Mouse (Mus musculus): ENCODE results near the gene Slc38a1. TPM values are rescaled to one million over a fixed set of nuclear protein-coding genes. Genes with fewer than 3 reads are reported as not detected.

Gene Slc38a1
- polyA plus RNA-seq, 1 experiment = 88.4 TPM

GRCm38 (mm10) chr15:96602043-96602442 lies 40.7 kb downstream of the Slc38a1 start:
- TF ChIP-seq EP300 (IDR thresholded peaks at IDR 0.05; ENCODE audit: insufficient read depth, low read depth, low read length) (no peak), POLR2A (IDR thresholded peaks at IDR 0.05; ENCODE audit: insufficient read depth, low read length) (no peak), CTCF (IDR thresholded peaks at IDR 0.05; ENCODE audit: low read depth, low read length) (no peak)
- Histone ChIP-seq H3K27ac (ENCODE audit: insufficient read depth, low read length) (no peak overlapping the region), H3K27me3 (ENCODE audit: control insufficient read depth, insufficient read depth, low read length, poor library complexity, severe bottlenecking) (no peaks in the 10 kb centered on the region), H3K9me3 (replicated peaks; ENCODE audit: control insufficient read depth, insufficient read depth, low read length, poor library complexity, severe bottlenecking) (no peaks in the 10 kb centered on the region), H3K36me3 (ENCODE audit: control insufficient read depth, insufficient read depth, low read length, poor library complexity, severe bottlenecking) (peaks cover 17% of the 10 kb centered on the region), H3K4me1 (ENCODE audit: control insufficient read depth, insufficient read depth, low read length) (peaks cover 4% of the 10 kb centered on the region), H3K4me3 (ENCODE audit: low read depth, low read length) (no peak overlapping the region), H3K9ac (ENCODE audit: low read depth, poor library complexity, severe bottlenecking) (no peak overlapping the region)

DNA sequence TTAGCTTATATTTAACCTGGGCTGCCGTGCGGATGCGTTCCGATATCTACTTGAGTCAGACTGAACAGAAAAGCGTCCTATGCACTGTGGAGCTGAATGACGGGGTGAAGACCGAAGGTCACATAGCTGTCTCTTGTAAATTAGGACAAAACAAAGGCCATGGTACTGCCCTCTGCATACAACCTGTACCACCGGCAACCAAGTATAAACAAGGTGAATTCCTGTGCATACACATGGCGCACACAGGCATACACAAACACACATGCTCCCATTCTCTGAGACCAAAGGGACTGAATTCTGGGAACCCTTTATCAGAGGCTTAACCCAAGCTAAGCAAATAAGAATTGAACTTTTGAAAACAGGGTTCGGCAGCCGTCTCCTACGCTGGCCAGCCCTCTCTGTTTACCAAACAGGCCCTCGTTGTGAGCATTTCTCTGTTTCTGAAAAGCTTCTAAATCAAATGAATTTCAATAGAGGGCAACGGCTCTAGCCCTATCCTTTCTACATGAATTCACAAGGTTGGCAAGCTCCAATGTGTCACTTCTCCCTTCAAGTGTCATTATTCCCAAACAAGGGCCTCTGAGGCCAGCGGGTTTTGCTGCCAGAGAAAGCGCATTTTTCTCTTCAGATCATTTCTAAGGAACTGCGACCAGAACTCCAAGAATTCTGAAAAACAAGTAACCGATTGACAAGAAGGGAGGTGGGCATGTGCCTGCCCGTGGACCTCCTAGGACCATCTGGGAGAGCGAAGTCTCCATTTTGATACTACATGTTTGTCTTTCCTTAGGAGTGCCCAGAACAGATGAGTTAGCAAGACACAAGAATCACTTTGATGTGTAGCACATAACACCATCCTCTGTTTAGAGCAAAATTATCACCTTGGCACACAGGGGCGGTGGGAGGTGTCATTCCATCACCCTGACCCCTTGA lies 42.6 kb downstream of the Slc38a1 start:
- Histone ChIP-seq H3K9me3 (replicated peaks; ENCODE audit: control insufficient read depth, insufficient read depth, low read length, poor library complexity, severe bottlenecking) (no peaks in the 10 kb centered on the region), H3K27ac (ENCODE audit: insufficient read depth, low read length) (peak overlapping the region; percentile 35; the same call in 1 of the 2 replicates), H3K9ac (ENCODE audit: low read depth, poor library complexity, severe bottlenecking) (no peak overlapping the region), H3K4me1 (ENCODE audit: control insufficient read depth, insufficient read depth, low read length) (peaks cover 5% of the 10 kb centered on the region), H3K4me3 (ENCODE audit: low read depth, low read length) (no peak overlapping the region), H3K27me3 (ENCODE audit: control insufficient read depth, insufficient read depth, low read length, poor library complexity, severe bottlenecking) (no peaks in the 10 kb centered on the region), H3K36me3 (ENCODE audit: control insufficient read depth, insufficient read depth, low read length, poor library complexity, severe bottlenecking) (peaks cover 6% of the 10 kb centered on the region; the same call in 1 of the 2 replicates)
- TF ChIP-seq EP300 (IDR thresholded peaks at IDR 0.05; ENCODE audit: insufficient read depth, low read depth, low read length) (no peak), CTCF (IDR thresholded peaks at IDR 0.05; ENCODE audit: low read depth, low read length) (no peak), POLR2A (IDR thresholded peaks at IDR 0.05; ENCODE audit: insufficient read depth, low read length) (no peak)

GRCm38 (mm10) chr15:96598888-96599578 lies 43.7 kb downstream of the Slc38a1 start:
- H3K36me3 ChIP-seq (ENCODE audit: control insufficient read depth, insufficient read depth, low read length, poor library complexity, severe bottlenecking) = peaks cover 2% of the 10 kb centered on the region; the same call in 1 of the 2 replicates

DNA sequence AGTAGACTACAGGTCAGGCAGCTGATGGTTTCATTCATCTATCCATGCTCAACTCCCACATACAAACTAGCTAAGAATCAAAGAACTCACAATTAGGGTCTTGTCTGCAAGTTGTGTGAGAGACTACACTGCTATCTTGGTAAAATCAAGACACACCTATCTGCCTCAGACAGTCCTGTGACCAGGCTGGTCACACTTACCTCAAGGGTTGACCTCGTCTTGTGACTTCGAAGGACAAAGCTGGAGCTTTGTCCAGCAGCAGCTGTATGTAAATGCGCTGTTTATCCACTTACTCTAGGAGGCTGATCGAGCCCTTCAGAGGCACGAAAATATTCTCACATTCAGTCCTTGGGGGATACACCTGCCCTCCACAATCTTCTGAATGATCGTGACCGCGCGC lies 45.6 kb downstream of the Slc38a1 start:
- no peaks in the 10 kb centered on the region for H3K27me3 ChIP-seq (ENCODE audit: control insufficient read depth, insufficient read depth, low read length, poor library complexity, severe bottlenecking)
- peak overlapping the region; percentile 23 for H3K27ac ChIP-seq (ENCODE audit: insufficient read depth, low read length)
- peaks cover 8% of the 10 kb centered on the region for H3K4me1 ChIP-seq (ENCODE audit: control insufficient read depth, insufficient read depth, low read length)
- TF ChIP-seq EP300 (IDR thresholded peaks at IDR 0.05; ENCODE audit: insufficient read depth, low read depth, low read length) = peak; percentile 92
- TF ChIP-seq CTCF (IDR thresholded peaks at IDR 0.05; ENCODE audit: low read depth, low read length) = no peak
- H3K9ac ChIP-seq (ENCODE audit: low read depth, poor library complexity, severe bottlenecking) = no peak overlapping the region
- no peaks in the 10 kb centered on the region for H3K9me3 ChIP-seq (replicated peaks; ENCODE audit: control insufficient read depth, insufficient read depth, low read length, poor library complexity, severe bottlenecking)
- H3K36me3 ChIP-seq (ENCODE audit: control insufficient read depth, insufficient read depth, low read length, poor library complexity, severe bottlenecking) = peaks cover 4% of the 10 kb centered on the region
- no peak overlapping the region for H3K4me3 ChIP-seq (ENCODE audit: low read depth, low read length)

More at GRCm38 (mm10) chr15:96598888-96599578, 43.7 kb downstream of the Slc38a1 start:
- no peak overlapping the region for H3K9ac ChIP-seq (ENCODE audit: low read depth, poor library complexity, severe bottlenecking)
- H3K27me3 ChIP-seq (ENCODE audit: control insufficient read depth, insufficient read depth, low read length, poor library complexity, severe bottlenecking) = no peaks in the 10 kb centered on the region
- peaks cover 10% of the 10 kb centered on the region for H3K4me1 ChIP-seq (ENCODE audit: control insufficient read depth, insufficient read depth, low read length)
- no peak for TF ChIP-seq POLR2A (IDR thresholded peaks at IDR 0.05; ENCODE audit: insufficient read depth, low read length)
- TF ChIP-seq EP300 (IDR thresholded peaks at IDR 0.05; ENCODE audit: insufficient read depth, low read depth, low read length) = 0 out of 2 replicates have a peak, but pooled peaks have one; percentile 27
- TF ChIP-seq CTCF (IDR thresholded peaks at IDR 0.05; ENCODE audit: low read depth, low read length) = no peak
- no peaks in the 10 kb centered on the region for H3K9me3 ChIP-seq (replicated peaks; ENCODE audit: control insufficient read depth, insufficient read depth, low read length, poor library complexity, severe bottlenecking)
- no peak overlapping the region for H3K4me3 ChIP-seq (ENCODE audit: low read depth, low read length)
- peak overlapping the region; percentile 34; the same call in 1 of the 2 replicates for H3K27ac ChIP-seq (ENCODE audit: insufficient read depth, low read length)

GRCm38 (mm10) chr15:96594316-96594715 lies 48.4 kb downstream of the Slc38a1 start:
- Histone ChIP-seq H3K4me3 (ENCODE audit: low read depth, low read length) (no peak overlapping the region), H3K9me3 (replicated peaks; ENCODE audit: control insufficient read depth, insufficient read depth, low read length, poor library complexity, severe bottlenecking) (no peaks in the 10 kb centered on the region), H3K27ac (ENCODE audit: insufficient read depth, low read length) (peak overlapping the region; percentile 50), H3K9ac (ENCODE audit: low read depth, poor library complexity, severe bottlenecking) (no peak overlapping the region), H3K4me1 (ENCODE audit: control insufficient read depth, insufficient read depth, low read length) (peaks cover 8% of the 10 kb centered on the region), H3K27me3 (ENCODE audit: control insufficient read depth, insufficient read depth, low read length, poor library complexity, severe bottlenecking) (no peaks in the 10 kb centered on the region), H3K36me3 (ENCODE audit: control insufficient read depth, insufficient read depth, low read length, poor library complexity, severe bottlenecking) (peaks cover 10% of the 10 kb centered on the region)
- no peak for TF ChIP-seq EP300 (IDR thresholded peaks at IDR 0.05; ENCODE audit: insufficient read depth, low read depth, low read length)
- no peak for TF ChIP-seq POLR2A (IDR thresholded peaks at IDR 0.05; ENCODE audit: insufficient read depth, low read length)
- TF ChIP-seq CTCF (IDR thresholded peaks at IDR 0.05; ENCODE audit: low read depth, low read length) = no peak

Measured in ES-Bruce4 (cell line).